Mouse (Mus musculus): ENCODE results near the gene Rnf135. TPM values are rescaled to one million over a fixed set of nuclear protein-coding genes. Genes with fewer than 3 reads are reported as not detected.
A peak's percentile ranks its signal among the peaks of the same experiment; 100 is the strongest.
"Not testable (repeated sequence)": the region's sequence is repeated elsewhere in the genome, so short reads cannot be mapped to it uniquely, and the experiment has no call there.

Gene Rnf135
- polyA plus RNA-seq (2016; fragmentation: Nextera tagmentation; extraction: Ambion mirVana) = 6.3 and 6.4 TPM in 2 replicates

DNA sequence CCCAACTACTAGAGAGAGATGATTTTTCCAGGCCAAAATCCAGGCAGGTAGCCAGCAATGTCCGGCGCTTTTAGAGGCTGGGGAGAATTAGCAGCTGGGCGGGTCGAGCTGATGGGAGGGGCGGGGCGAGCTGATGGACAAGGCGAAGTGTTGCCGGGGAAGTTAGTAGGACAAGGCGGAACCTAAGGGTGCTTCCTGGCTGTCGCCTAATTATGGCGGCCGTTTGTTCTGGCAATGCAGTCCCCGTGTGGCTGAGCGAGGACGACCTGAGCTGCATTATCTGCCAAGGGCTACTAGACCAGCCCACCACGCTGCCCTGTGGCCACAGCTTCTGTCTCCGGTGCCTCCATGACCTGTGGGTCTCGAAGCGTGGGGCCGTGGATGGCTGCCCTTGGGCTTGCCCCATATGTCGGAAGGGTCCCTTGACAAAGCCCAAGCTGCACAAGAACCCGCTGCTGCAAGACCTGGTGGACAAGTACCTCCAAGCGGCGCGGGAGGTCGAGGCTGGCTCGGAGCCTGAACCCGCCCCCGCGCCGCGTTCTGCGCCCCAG, at the start of gene Rnf135:
Gene Rnf135, plus strand, starts transcription at position 147 of the 551 bp plus-strand sequence.
- H3K27me3 ChIP-seq = no peaks in the 10 kb centered on the region
- 1% methylated on average over 33 of the region's 33 CpGs for WGBS
- H3K4me2 ChIP-seq = peak within 1 kb of the TSS; percentile 77
- H3K4me1 ChIP-seq (replicated peaks) = no peaks in the 10 kb centered on the region
- H3K9me3 ChIP-seq = no peaks in the 10 kb centered on the region
- H3K36me3 ChIP-seq = no peaks in the 10 kb centered on the region
- ATAC-seq (ENCODE audit: insufficient number of reproducible peaks, insufficient read depth, low FRiP score, low TSS enrichment, low read depth) = peak; percentile 87
- peak within 1 kb of the TSS; percentile 75 for H3K9ac ChIP-seq (replicated peaks)
- H3K4me3 ChIP-seq (replicated peaks) = peak within 1 kb of the TSS; percentile 66
- peak within 1 kb of the TSS; percentile 78 for H3K27ac ChIP-seq

DNA sequence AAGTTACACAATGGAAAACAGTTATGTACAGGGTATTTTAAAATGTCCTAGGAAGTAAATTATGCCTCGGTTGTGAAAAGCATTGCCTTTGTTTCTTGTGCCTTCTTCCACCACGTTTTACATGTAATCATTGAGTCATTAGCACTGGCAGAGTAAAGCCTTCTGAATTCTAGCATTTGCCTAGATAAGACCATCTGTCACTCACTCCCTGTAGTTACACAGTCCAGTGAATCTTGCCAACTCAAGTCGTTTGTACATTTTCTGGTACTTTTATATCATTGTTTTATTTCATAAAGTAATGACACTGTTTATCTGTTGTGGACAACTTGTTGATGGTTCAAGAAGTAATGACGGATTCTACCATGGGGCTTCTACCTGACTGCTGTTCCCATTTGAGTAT, 48.9 kb upstream of the Rnf135 start:
- no peak for ATAC-seq (ENCODE audit: insufficient number of reproducible peaks, insufficient read depth, low FRiP score, low TSS enrichment, low read depth)
- H3K4me2 ChIP-seq = no peak overlapping the region
- WGBS = 79% methylated on average over 4 of the region's 4 CpGs
- no peaks in the 10 kb centered on the region for H3K27me3 ChIP-seq
- no peaks in the 10 kb centered on the region for H3K9me3 ChIP-seq
- no peak overlapping the region for H3K9ac ChIP-seq (replicated peaks)
- H3K27ac ChIP-seq = no peak overlapping the region
- H3K36me3 ChIP-seq = peaks cover 86% of the 10 kb centered on the region
- H3K4me3 ChIP-seq (replicated peaks) = no peak overlapping the region
- no peaks in the 10 kb centered on the region for H3K4me1 ChIP-seq (replicated peaks)

GRCm38 (mm10) chr11:80135954-80136683, 47.5 kb upstream of the Rnf135 start:
- Histone ChIP-seq H3K4me1 (replicated peaks) (peaks cover 3% of the 10 kb centered on the region; the same call in 1 of the 2 replicates), H3K27me3 (no peaks in the 10 kb centered on the region), H3K36me3 (peaks cover 80% of the 10 kb centered on the region), H3K9ac (replicated peaks) (no peak overlapping the region), H3K4me3 (replicated peaks) (no peak overlapping the region), H3K4me2 (no peak overlapping the region), H3K9me3 (no peaks in the 10 kb centered on the region), H3K27ac (no peak overlapping the region)
- ATAC-seq (ENCODE audit: insufficient number of reproducible peaks, insufficient read depth, low FRiP score, low TSS enrichment, low read depth) = no peak
- WGBS = 94% methylated on average over 11 of the region's 11 CpGs

- Histone ChIP-seq H3K4me3 (replicated peaks) (no peak overlapping the region), H3K4me2 (no peak overlapping the region), H3K27ac (no peak overlapping the region), H3K9ac (replicated peaks) (no peak overlapping the region), H3K4me1 (replicated peaks) (peaks cover 3% of the 10 kb centered on the region; the same call in 1 of the 2 replicates), H3K9me3 (no peaks in the 10 kb centered on the region), H3K36me3 (peaks cover 75% of the 10 kb centered on the region), H3K27me3 (no peaks in the 10 kb centered on the region)
- ATAC-seq (ENCODE audit: insufficient number of reproducible peaks, insufficient read depth, low FRiP score, low TSS enrichment, low read depth) = no peak
- WGBS = 91% methylated on average over 13 of the region's 13 CpGs
Observed at GRCm38 (mm10) chr11:80136786-80137185, 46.9 kb upstream of the Rnf135 start.

DNA sequence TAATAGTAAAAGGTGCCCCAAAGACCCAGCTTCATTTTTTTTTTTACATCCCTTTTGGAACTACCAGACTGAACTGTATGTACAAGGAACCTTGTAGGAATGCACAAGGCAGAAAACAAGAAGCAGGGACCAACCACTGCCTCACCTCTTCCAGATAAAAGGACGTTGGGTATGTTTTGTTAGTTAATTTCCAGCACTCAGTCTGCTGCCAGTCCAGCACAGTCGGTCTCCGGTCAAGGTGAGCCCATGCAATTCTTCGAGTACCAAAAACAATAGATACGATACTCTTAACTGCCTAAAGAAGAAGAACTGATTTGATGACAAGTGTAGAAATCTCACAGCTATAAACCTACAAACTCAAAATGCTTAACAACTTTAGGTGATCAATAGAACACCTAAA, 45.9 kb upstream of the Rnf135 start:
- H3K4me3 ChIP-seq (replicated peaks) = no peak overlapping the region
- no peaks in the 10 kb centered on the region for H3K27me3 ChIP-seq
- no peak overlapping the region for H3K9ac ChIP-seq (replicated peaks)
- H3K4me2 ChIP-seq = no peak overlapping the region
- no peak for ATAC-seq (ENCODE audit: insufficient number of reproducible peaks, insufficient read depth, low FRiP score, low TSS enrichment, low read depth)
- WGBS = 89% methylated on average over 5 of the region's 5 CpGs
- H3K36me3 ChIP-seq = peaks cover 65% of the 10 kb centered on the region
- H3K27ac ChIP-seq = no peak overlapping the region
- no peaks in the 10 kb centered on the region for H3K9me3 ChIP-seq
- H3K4me1 ChIP-seq (replicated peaks) = peaks cover 6% of the 10 kb centered on the region

GRCm38 (mm10) chr11:80141825-80142521, 41.7 kb upstream of the Rnf135 start, which contains the start of gene Tefm:
Gene Tefm (minus strand): TSS chr11:80142175.
- Histone ChIP-seq H3K4me1 (replicated peaks) (peaks cover 10% of the 10 kb centered on the region), H3K27ac (peak within 1 kb of the TSS; percentile 87), H3K27me3 (no peaks in the 10 kb centered on the region), H3K4me3 (replicated peaks) (peak within 1 kb of the TSS; percentile 76), H3K36me3 (peaks cover 33% of the 10 kb centered on the region), H3K9me3 (no peaks in the 10 kb centered on the region), H3K9ac (replicated peaks) (peak within 1 kb of the TSS; percentile 83), H3K4me2 (peak within 1 kb of the TSS; percentile 60)
- under 1% methylated on average over 40 of the region's 40 CpGs for WGBS
- peak; percentile 92 for ATAC-seq (ENCODE audit: insufficient number of reproducible peaks, insufficient read depth, low FRiP score, low TSS enrichment, low read depth)

DNA sequence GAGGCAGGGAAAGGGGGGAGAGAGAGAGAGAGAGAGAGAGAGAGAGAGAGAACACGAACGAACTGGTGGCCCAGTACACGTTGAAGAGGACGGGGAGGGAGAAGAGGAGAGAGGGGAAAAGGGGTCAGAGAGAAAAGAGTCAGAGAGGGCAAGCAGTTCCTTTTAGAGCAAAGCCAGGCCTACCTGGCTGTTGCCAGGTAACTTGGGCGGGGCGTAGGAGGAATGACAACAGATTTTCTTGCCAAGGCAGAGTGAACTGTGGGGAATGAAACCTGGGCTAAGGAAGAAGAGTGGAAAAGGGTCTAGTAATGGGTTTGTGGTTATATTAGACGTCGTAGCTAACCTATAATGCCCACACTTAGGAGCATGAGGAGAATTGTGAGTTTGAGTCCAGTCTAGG, 40.8 kb upstream of the Rnf135 start:
- Histone ChIP-seq H3K27ac (no peak overlapping the region), H3K4me3 (replicated peaks) (peak overlapping the region; percentile 76), H3K9ac (replicated peaks) (peak overlapping the region; percentile 83), H3K4me2 (peak overlapping the region; percentile 60), H3K36me3 (peaks cover 24% of the 10 kb centered on the region), H3K27me3 (no peaks in the 10 kb centered on the region), H3K9me3 (no peaks in the 10 kb centered on the region), H3K4me1 (replicated peaks) (peaks cover 10% of the 10 kb centered on the region)
- 46% methylated on average over 8 of the region's 8 CpGs for WGBS
- no peak for ATAC-seq (ENCODE audit: insufficient number of reproducible peaks, insufficient read depth, low FRiP score, low TSS enrichment, low read depth)

- Histone ChIP-seq H3K4me2 (no peak overlapping the region), H3K4me3 (replicated peaks) (no peak overlapping the region), H3K27me3 (no peaks in the 10 kb centered on the region), H3K9me3 (no peaks in the 10 kb centered on the region), H3K27ac (no peak overlapping the region), H3K36me3 (no peaks in the 10 kb centered on the region), H3K4me1 (replicated peaks) (peaks cover 10% of the 10 kb centered on the region), H3K9ac (replicated peaks) (no peak overlapping the region)
- WGBS = 48% methylated on average over 10 of the region's 10 CpGs
- no peak for ATAC-seq (ENCODE audit: insufficient number of reproducible peaks, insufficient read depth, low FRiP score, low TSS enrichment, low read depth)
Observed at GRCm38 (mm10) chr11:80145787-80146275, 37.8 kb upstream of the Rnf135 start.

DNA sequence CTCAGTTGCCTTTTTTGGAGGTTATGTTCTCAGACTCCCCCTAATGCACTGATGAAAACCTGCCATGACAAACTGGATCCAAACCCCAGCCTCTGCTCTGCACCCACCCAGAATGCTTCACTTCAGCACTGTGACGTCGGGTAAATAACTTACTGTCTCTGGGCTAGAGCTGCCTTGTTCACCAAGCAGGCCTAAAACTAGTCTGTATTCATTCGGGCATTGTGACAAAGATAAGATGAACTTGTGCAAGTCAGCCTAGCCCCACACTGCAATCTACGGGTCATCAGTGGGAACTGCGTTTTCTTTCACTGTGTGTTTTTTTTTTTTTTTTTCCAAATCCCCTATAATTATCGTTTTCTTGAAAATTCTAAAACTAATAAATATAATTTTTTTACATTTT, 35.9 kb upstream of the Rnf135 start:
- Histone ChIP-seq H3K9ac (replicated peaks) (no peak overlapping the region), H3K36me3 (no peaks in the 10 kb centered on the region), H3K4me3 (replicated peaks) (no peak overlapping the region), H3K9me3 (no peaks in the 10 kb centered on the region), H3K27ac (no peak overlapping the region), H3K4me2 (no peak overlapping the region), H3K4me1 (replicated peaks) (peaks cover 4% of the 10 kb centered on the region), H3K27me3 (peaks cover 13% of the 10 kb centered on the region)
- WGBS = 74% methylated on average over 6 of the region's 6 CpGs
- ATAC-seq (ENCODE audit: insufficient number of reproducible peaks, insufficient read depth, low FRiP score, low TSS enrichment, low read depth) = no peak

DNA sequence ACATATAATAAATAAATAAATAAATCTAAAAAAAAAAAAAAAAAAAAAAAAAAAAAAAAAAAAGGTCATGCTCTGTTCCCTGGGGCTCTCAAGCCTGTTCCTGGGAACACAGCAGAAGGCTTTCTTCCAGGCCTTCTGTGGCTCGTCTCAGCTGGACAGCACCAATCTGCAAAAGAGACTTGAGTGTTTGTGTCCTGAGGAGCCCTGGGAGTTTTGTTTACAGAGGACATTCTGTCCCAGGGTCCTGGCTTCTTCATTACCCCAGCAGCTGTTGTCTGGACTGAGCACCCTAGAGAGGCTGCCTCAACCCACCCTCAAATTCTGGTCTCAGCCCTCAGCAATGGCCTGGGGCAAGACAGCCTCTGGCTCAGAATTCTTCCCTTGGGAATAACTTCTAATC, 35.3 kb upstream of the Rnf135 start:
- Histone ChIP-seq H3K36me3 (no peaks in the 10 kb centered on the region), H3K4me1 (replicated peaks) (no peaks in the 10 kb centered on the region), H3K27me3 (peaks cover 19% of the 10 kb centered on the region), H3K9me3 (no peaks in the 10 kb centered on the region), H3K27ac (no peak overlapping the region), H3K9ac (replicated peaks) (no peak overlapping the region), H3K4me2 (no peak overlapping the region), H3K4me3 (replicated peaks) (no peak overlapping the region)
- no peak for ATAC-seq (ENCODE audit: insufficient number of reproducible peaks, insufficient read depth, low FRiP score, low TSS enrichment, low read depth)
- WGBS = 19% methylated on average over 1 of the region's 1 CpGs

- H3K9ac ChIP-seq (replicated peaks); H3K36me3 ChIP-seq; H3K4me2 ChIP-seq; H3K27ac ChIP-seq; H3K9me3 ChIP-seq; H3K4me3 ChIP-seq (replicated peaks); ATAC-seq (ENCODE audit: insufficient number of reproducible peaks, insufficient read depth, low FRiP score, low TSS enrichment, low read depth); H3K4me1 ChIP-seq (replicated peaks): not testable (repeated sequence)
- WGBS = 65% methylated on average over 2 of the region's 4 CpGs
- H3K27me3 ChIP-seq = peaks cover 25% of the 10 kb centered on the region
Observed at GRCm38 (mm10) chr11:80148974-80149373, 34.7 kb upstream of the Rnf135 start.
